Mouse (Mus musculus) heart, postnatal 0 days (tissue): Measurements from ENCODE around the gene Fam209.
A peak's percentile ranks its signal among the peaks of the same experiment; 100 is the strongest.

Experiments used
- CTCF ChIP-seq: IDR thresholded peaks from 2 replicates; pipeline ENCODE4 v1.5.1; 2016; ENCODE audit warnings: antibody characterized with exemption, control low read depth, low read depth
- EP300 ChIP-seq: IDR thresholded peaks from 2 replicates; pipeline ENCODE4 v1.6.1; 2016; ENCODE audit warnings: antibody characterized with exemption, low read depth

DNA sequence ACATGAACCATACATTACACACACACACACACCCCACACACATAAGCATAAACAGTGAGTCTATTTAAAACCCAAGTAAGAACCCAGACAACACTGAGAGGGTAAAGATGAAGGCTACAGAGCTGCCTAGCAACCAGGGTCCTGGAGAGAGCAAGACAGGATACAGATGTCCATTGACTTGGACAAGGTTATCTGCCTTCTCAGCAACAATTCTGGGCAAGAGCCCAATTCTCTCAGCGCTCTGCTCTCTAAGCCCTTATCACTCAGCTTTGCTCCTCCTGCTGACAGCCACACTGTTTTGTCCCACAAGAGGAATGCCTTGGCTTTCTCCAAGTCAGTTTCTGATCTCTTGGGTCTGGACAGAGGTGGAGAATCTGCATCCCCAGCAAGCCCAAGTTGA, 41.7 kb upstream of the Fam209 start:
- TF ChIP-seq CTCF: no peak
- TF ChIP-seq EP300: 0 out of 2 replicates have a peak, but pooled peaks have one; percentile 35
